Mouse (Mus musculus) E14TG2a.4 (cell line): ENCODE results near the gene Akr1b10.

Source experiments
- CTCF ChIP-seq: conservative IDR thresholded peaks from 2 replicates; pipeline ENCODE4 v1.5.1; 2014; ENCODE audit warnings: low read length
- POU5F1 ChIP-seq: IDR thresholded peaks from 2 replicates; pipeline ENCODE4 v1.6.1; 2014; ENCODE audit warnings: low read length, borderline replicate concordance

DNA sequence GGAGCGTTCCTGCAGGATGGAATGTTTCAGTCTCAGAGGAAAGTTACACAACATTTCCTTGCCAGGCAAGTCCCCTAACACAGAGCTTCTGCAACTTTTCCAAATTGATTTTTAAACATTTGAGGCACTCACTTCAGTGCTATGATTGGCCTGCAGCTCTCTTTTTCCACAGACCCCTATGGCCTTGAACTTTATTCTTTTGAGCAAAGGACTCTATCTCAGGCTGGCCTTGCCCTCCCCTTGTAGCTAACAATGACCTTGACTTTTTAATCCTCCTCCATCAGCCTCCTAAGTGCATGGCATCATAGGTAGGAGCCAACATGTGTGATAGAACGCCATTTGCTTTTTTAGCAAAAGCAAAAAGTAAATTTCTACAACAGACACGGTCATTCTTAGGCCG is 22.7 kb downstream of the Akr1b10 start:
- no peak for TF ChIP-seq CTCF
- no peak for TF ChIP-seq POU5F1
